Mouse (Mus musculus): ENCODE measurements around the gene Fam151b.

Fam151b gene

DNA sequence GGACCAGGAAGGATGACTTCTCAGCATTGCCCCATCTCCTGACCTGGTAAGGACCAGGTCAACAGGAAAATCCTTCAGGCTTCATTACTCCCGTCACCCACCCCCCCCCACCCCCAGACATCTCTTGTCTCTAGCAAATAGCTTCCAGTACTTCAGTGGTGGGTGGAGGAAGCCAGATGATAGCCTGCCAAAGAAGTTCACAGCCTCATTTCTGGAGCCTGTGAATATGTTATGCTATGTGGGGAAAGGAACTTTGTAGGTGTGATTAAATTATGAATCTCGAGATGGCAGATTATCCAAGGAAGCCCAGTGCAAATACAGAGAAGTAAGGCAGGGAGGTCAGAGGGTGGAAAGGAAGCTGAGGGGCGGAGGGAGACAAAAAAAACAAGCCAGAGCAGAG, 60.1 kb downstream of the Fam151b start:
- in situ Hi-C loops (cut with MboI, MseI), result no loop called here

DNA sequence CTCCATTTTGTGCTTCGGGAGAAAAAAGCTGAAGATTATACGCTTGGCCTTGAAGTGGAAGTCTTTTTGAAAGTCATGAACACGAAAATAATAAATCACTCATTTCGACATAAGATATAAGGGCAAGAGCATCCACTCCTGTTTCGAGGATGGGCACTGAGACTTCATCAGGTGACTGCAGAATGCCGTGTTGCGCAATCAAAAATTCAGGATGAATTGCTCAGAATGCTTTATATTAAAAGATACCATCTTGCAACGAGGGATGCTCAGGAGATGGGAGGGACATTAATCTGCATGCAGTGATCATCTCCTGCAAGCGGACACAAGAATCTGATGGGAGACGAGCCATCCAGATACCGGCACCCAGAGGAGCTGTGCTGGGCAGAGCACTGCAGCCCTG, 64.2 kb downstream of the Fam151b start:
- in situ Hi-C loops (cut with MboI, MseI), result no loop called here

DNA sequence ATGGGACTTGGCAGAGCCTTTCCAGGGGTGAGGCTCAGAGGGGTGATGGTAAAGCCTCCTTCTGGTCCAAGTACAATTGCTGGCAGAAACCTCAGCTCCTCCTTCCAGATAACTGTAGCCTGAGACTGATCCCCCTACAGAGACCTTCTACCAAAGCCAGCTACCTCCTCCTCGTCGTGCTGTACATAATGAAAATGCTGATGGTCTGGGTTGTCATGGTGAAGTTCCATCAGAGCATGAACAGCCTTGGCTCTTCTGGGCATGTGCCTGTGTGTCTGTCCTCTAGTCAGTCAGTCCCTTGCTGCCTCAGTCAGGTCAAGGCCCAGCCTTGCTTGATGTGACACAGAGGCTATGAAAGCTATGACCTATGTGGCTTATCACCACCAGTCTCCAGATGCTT, 73.3 kb downstream of the Fam151b start:
- in situ Hi-C loops (cut with MboI, MseI), result no loop called here

DNA sequence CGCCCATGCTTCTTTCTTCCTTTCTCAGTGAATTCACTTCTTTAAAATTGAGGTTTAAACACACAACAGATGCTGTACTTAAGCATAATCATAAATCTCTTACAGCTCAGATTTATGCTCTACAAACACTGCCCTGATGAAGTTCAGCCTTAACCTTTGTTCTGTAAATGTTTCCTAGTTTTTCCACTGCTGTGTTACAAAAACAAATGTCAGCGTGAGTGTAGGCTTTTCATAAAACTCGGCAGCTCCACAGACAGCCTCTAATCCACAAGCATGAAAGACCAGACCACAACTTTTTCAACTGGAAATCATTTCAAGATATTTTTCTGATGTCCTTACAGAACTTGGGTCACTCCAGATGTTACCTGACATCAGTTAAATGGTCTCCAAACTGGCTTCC, 80.3 kb downstream of the Fam151b start:
- in situ Hi-C loops (cut with MboI, MseI), result no loop called here

DNA sequence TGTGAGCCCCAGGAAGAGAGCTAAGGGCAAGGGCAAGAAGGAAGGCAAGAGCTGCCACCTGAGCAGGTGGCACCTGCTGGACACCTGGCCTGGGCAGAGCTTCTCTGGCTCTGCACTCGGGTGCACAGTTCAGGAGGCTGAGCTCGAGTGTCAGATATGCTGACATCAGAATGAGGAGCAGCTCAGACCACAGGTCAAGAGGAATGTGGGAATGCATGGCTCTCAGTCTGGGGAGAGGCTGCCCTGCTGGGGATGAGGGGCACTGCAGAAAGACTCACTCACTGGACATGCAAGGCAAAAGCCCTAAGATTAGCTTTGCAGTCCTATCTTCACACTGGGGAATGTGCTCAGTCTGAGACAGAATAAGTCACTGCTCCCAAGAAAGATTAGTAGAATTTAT, 81.8 kb downstream of the Fam151b start:
- in situ Hi-C loops (cut with MboI, MseI), result no loop called here
